23 mouse cellular contexts compared by ENCODE assay signal in genomic region chr4:25325684-25326220, GRCm38 (mm10). TPM values are rescaled to one million over a fixed set of nuclear protein-coding genes. Genes with fewer than 3 reads are reported as not detected.
DNase-seq lines count a peak whose midpoint lies in the region; ATAC-seq lines count a peak whose summit lies in the region.
"Had no signal": no experiment of that assay in that cellular context is flagged by ENCODE, and none has a peak within 500 bp of the region (broad histone marks: within the 10 kb centered on the region; RNA-seq: fewer than 3 reads in every experiment).

No protein-coding gene starts in this region.

- DNase-seq in ES-CJ7 (ENCODE audit: low read depth, low spot score) (peak; percentile 81), R1 (ENCODE audit: low read depth, low spot score) (peak; percentile 90), ZHBTc4 (ENCODE audit: low read depth, low spot score) (peak; percentile 86)
- no peak for DNase-seq in gastrocnemius, postnatal 10 days
- DNase-seq in urinary bladder, postnatal 25 days (ENCODE audit: low spot score), result no peak
- DNase-seq: adrenal gland, adult 2 months; adrenal gland, postnatal 10 days; adrenal gland, postnatal 25 days; cerebellum, adult 11 months; cerebellum, adult 18-20 months; cerebellum, adult 8-10 months; cerebellum, adult 9-11 months; cerebellum, postnatal 14 days; cerebellum, postnatal 36 days; embryo, embryonic 11 days; forebrain, postnatal 0 days had no signal

- 77% methylated on average over 3 of the region's 3 CpGs for WGBS in heart, embryonic 11.5 days (ENCODE audit: insufficient replicate concordance)

- H3K27me3 ChIP-seq in heart, embryonic 11.5 days (ENCODE audit: control insufficient read depth, insufficient read depth, low read length), result no peaks in the 10 kb centered on the region
- H3K27me3 ChIP-seq: embryonic facial prominence, embryonic 12.5 days; forebrain, embryonic 13.5 days; forebrain, embryonic 15.5 days; Patski had no signal

- no peaks in the 10 kb centered on the region for H3K4me1 ChIP-seq in heart, embryonic 11.5 days (ENCODE audit: control insufficient read depth, insufficient read depth, low read length)
- H3K4me1 ChIP-seq: embryonic facial prominence, embryonic 10.5 days; embryonic facial prominence, embryonic 12.5 days; forebrain, embryonic 13.5 days; forebrain, embryonic 15.5 days had no signal

- H3K9me3 ChIP-seq in heart, embryonic 11.5 days (replicated peaks; ENCODE audit: control insufficient read depth, low read length), result no peaks in the 10 kb centered on the region
- H3K9me3 ChIP-seq: embryonic facial prominence, embryonic 10.5 days; embryonic facial prominence, embryonic 12.5 days; forebrain, embryonic 13.5 days; forebrain, embryonic 15.5 days; G1E had no signal

- no peaks in the 10 kb centered on the region for H3K36me3 ChIP-seq in heart, embryonic 11.5 days (ENCODE audit: control insufficient read depth, insufficient read depth, low read length)
- H3K36me3 ChIP-seq: embryonic facial prominence, embryonic 10.5 days; embryonic facial prominence, embryonic 12.5 days; forebrain, embryonic 15.5 days; G1E had no signal

- H3K27ac ChIP-seq in heart, embryonic 11.5 days (ENCODE audit: low read depth, low read length), result no peak overlapping the region
- H3K27ac ChIP-seq: embryonic facial prominence, embryonic 10.5 days; embryonic facial prominence, embryonic 12.5 days; forebrain, embryonic 13.5 days; forebrain, embryonic 15.5 days had no signal

- no peak overlapping the region for H3K9ac ChIP-seq in heart, embryonic 11.5 days (ENCODE audit: low read depth, low read length)
- H3K9ac ChIP-seq: embryonic facial prominence, embryonic 12.5 days; forebrain, embryonic 13.5 days; forebrain, embryonic 15.5 days; forebrain, postnatal 0 days had no signal

- H3K4me3 ChIP-seq in heart, embryonic 11.5 days (ENCODE audit: low read depth, low read length), result no peak overlapping the region
- H3K4me3 ChIP-seq: embryonic facial prominence, embryonic 10.5 days; embryonic facial prominence, embryonic 12.5 days; forebrain, embryonic 13.5 days; forebrain, embryonic 15.5 days had no signal

- no peak overlapping the region for H3K4me2 ChIP-seq in heart, embryonic 11.5 days
- H3K4me2 ChIP-seq: embryonic facial prominence, embryonic 12.5 days; forebrain, embryonic 13.5 days; forebrain, embryonic 15.5 days had no signal

- no peak for ATAC-seq in heart, embryonic 11.5 days (replicated peaks; ENCODE audit: insufficient number of reproducible peaks, low FRiP score, low TSS enrichment)
- ATAC-seq: forebrain, embryonic 13.5 days; forebrain, embryonic 15.5 days; forebrain, postnatal 0 days; Patski had no signal

RNA-seq across cellular contexts. Expression of gene Ufl1, which starts 44.1 kb away (rescaled TPM):
- total RNA-seq in gastrocnemius, postnatal 10 days (2021), result 10 to 100 TPM; 35.0 to 41.2 TPM
- 34.5 and 34.6 TPM in 2 replicates for polyA plus RNA-seq in heart, embryonic 11.5 days (2014; fragmentation: Nextera tagmentation; extraction: Ambion mirVana)

Comparison
In these comparisons a context has a peak if more than half of its experiments do, and no peak if none do; other contexts are left out.
1. DNase-seq: peak in ES-CJ7 (single experiment), R1 (single experiment) and ZHBTc4 (single experiment); none in gastrocnemius, postnatal 10 days (single experiment) and urinary bladder, postnatal 25 days (single experiment).